Mouse (Mus musculus): ENCODE measurements at regions not wholly inside any gene's neighbourhood (a gene's known extent, or its start where the extent isn't known, plus 50 kb on each side); places are given as distances from the start of the nearest gene placed in this dataset.

DNA sequence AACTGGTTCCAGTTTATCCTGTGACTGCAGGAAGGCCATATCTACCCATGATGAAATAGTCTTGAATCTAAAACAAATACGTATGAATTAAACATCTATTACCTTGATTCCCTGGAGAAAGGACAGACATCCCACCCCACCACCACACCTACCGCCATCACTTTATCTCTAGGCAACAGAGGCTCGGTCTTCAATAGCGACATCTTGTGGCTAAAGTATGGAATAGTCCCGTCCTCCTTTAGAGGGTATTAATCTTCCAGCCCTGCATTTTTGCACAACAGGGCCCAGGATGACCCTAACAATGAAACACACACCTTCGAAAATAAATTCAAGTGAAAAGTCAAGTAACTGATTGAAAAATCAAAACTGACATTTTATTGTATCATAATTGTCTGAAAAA lies 279.7 kb downstream of the Lmo4 start:
- H3K9me3 ChIP-seq (replicated peaks; ENCODE audit: insufficient read depth, low read length), result no peaks in the 10 kb centered on the region
- no peak overlapping the region for H3K27ac ChIP-seq (ENCODE audit: control insufficient read depth, low read depth, low read length)
- DNase-seq (ENCODE audit: low read depth, low spot score), result no peak
- TF ChIP-seq MAFK (IDR thresholded peaks at IDR 0.05; ENCODE audit: borderline replicate concordance, low read depth, low read length), result no peak
- TF ChIP-seq HCFC1 (IDR thresholded peaks at IDR 0.05; ENCODE audit: low read depth, low read length), result no peak
- peak in 2 of 3 experiments; percentile 28; a peak in 3 of 6 replicates for TF ChIP-seq CTCF (IDR thresholded peaks at IDR 0.05 in 2 of 3, conservative IDR thresholded peaks at IDR 0.05 in 1 of 3; ENCODE audit: control insufficient read depth in 1 of 3, insufficient read depth in 1 of 3, low read depth in 2 of 3, low read length in 3 of 3, poor library complexity in 1 of 3, severe bottlenecking in 1 of 3)
- peak; percentile 34 for TF ChIP-seq SMC3 (IDR thresholded peaks at IDR 0.05; ENCODE audit: low read depth, low read length)
- TF ChIP-seq TCF12 (IDR thresholded peaks at IDR 0.05; ENCODE audit: low read depth, low read length), result no peak
- TF ChIP-seq MEF2A (IDR thresholded peaks at IDR 0.05; ENCODE audit: extremely low read depth, insufficient replicate concordance, low read depth, low read length, poor library complexity, severe bottlenecking), result no peak
- H3K9ac ChIP-seq (ENCODE audit: control insufficient read depth, low read depth, low read length, poor library complexity, severe bottlenecking), result no peak overlapping the region
- H3K79me2 ChIP-seq (ENCODE audit: control insufficient read depth, insufficient read depth, low read length, poor library complexity), result no peaks in the 10 kb centered on the region
- no peaks in the 10 kb centered on the region for H3K36me3 ChIP-seq (ENCODE audit: control insufficient read depth in 1 of 2, insufficient read depth in 2 of 2, low read length in 2 of 2)
- H3K4me3 ChIP-seq (ENCODE audit: control insufficient read depth in 1 of 2, insufficient read depth in 1 of 2, low read depth in 2 of 2, low read length in 2 of 2), result no peak overlapping the region
- no peaks in the 10 kb centered on the region for H3K4me1 ChIP-seq (ENCODE audit: control insufficient read depth in 1 of 2, insufficient read depth in 2 of 2, low read length in 2 of 2)
- no peaks in the 10 kb centered on the region for H3K27me3 ChIP-seq (ENCODE audit: control insufficient read depth in 1 of 2, insufficient read depth in 2 of 2, low read length in 2 of 2)

DNA sequence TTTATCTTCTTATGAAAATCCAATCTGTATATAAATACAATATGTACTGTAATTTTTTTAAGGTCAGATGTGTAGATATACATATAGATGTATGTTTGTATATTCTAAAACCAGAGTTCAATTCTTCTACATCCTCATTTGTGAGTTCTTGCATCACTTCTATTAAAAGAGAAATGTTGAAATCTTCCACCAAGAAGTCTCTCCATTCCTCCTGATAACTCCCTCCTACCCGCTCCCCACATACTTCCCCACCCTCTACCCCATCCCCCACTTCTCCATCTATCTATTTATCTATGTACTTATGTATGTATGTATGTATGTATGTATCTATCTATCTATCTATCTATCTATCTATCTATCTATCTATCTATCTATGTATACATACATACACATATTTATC lies 285.3 kb downstream of the Lmo4 start:
- Histone ChIP-seq H3K9ac (ENCODE audit: control insufficient read depth, low read depth, low read length, poor library complexity, severe bottlenecking) (no peak overlapping the region), H3K79me2 (ENCODE audit: control insufficient read depth, insufficient read depth, low read length, poor library complexity) (no peaks in the 10 kb centered on the region), H3K27me3 (ENCODE audit: control insufficient read depth in 1 of 2, insufficient read depth in 2 of 2, low read length in 2 of 2) (no peaks in the 10 kb centered on the region), H3K36me3 (ENCODE audit: control insufficient read depth in 1 of 2, insufficient read depth in 2 of 2, low read length in 2 of 2) (no peaks in the 10 kb centered on the region), H3K4me3 (ENCODE audit: control insufficient read depth in 1 of 2, insufficient read depth in 1 of 2, low read depth in 2 of 2, low read length in 2 of 2) (no peak overlapping the region), H3K4me1 (ENCODE audit: control insufficient read depth in 1 of 2, insufficient read depth in 2 of 2, low read length in 2 of 2) (no peaks in the 10 kb centered on the region), H3K9me3 (replicated peaks; ENCODE audit: insufficient read depth, low read length) (no peaks in the 10 kb centered on the region), H3K27ac (ENCODE audit: control insufficient read depth, low read depth, low read length) (no peak overlapping the region)
- DNase-seq (ENCODE audit: low read depth, low spot score), result no peak
- TF ChIP-seq POLR2AphosphoS2 (IDR thresholded peaks at IDR 0.05; ENCODE audit: low read length) (no peak), JUND (IDR thresholded peaks at IDR 0.05; ENCODE audit: low read depth, low read length) (no peak), TCF12 (IDR thresholded peaks at IDR 0.05; ENCODE audit: low read depth, low read length) (no peak), CHD1 (IDR thresholded peaks at IDR 0.05; ENCODE audit: low read depth, low read length) (no peak), TAL1 (IDR thresholded peaks at IDR 0.05; ENCODE audit: low read length) (no peak), RCOR1 (IDR thresholded peaks at IDR 0.05; ENCODE audit: low read depth, low read length) (no peak), E2F4 (IDR thresholded peaks at IDR 0.05; ENCODE audit: borderline replicate concordance, low read depth, low read length) (no peak), POLR2AphosphoS5 (IDR thresholded peaks at IDR 0.05; ENCODE audit: borderline replicate concordance, low read depth, low read length) (no peak), CHD2 (IDR thresholded peaks at IDR 0.05; ENCODE audit: low read length) (no peak), MAFK (IDR thresholded peaks at IDR 0.05; ENCODE audit: borderline replicate concordance, low read depth, low read length) (no peak)
